Mouse (Mus musculus) heart, embryonic 10.5 days (tissue): ENCODE measurements around the gene Gm10024. TPM values are rescaled to one million over a fixed set of nuclear protein-coding genes. Genes with fewer than 3 reads are reported as not detected.
"Not testable (repeated sequence)": the region's sequence is repeated elsewhere in the genome, so short reads cannot be mapped to it uniquely, and the experiment has no call there.

Experiments used
- DNase-seq: peaks from one replicate; pipeline ENCODE4 v3.0.0-alpha.2; 2017; ENCODE audit warnings: low spot score
- H3K27ac ChIP-seq: fragments of 300-500 bp; sonication (generic); 2 replicates; pipeline ENCODE4 v1.5.1; 2016; ENCODE audit warnings: mild to moderate bottlenecking
- H3K27me3 ChIP-seq: fragments of 300-500 bp; sonication (generic); 2 replicates; pipeline ENCODE4 v1.6.1; 2016; ENCODE audit warnings: mild to moderate bottlenecking; ENCODE audit not compliant: poor library complexity, insufficient read depth, severe bottlenecking
- H3K36me3 ChIP-seq: fragments of 300-500 bp; sonication (generic); 2 replicates; pipeline ENCODE4 v1.6.1; 2016; ENCODE audit warnings: mild to moderate bottlenecking, moderate library complexity
- H3K4me1 ChIP-seq: fragments of 300-500 bp; sonication (generic); 2 replicates; pipeline ENCODE4 v1.6.1; 2016; ENCODE audit warnings: mild to moderate bottlenecking
- H3K4me3 ChIP-seq: fragments of 300-500 bp; sonication (generic); 2 replicates; pipeline ENCODE4 v1.5.1; 2016; ENCODE audit warnings: mild to moderate bottlenecking, moderate library complexity
- H3K9me3 ChIP-seq: fragments of 300-500 bp; sonication (generic); 2 replicates; pipeline ENCODE4 v1.6.1; 2016; ENCODE audit warnings: mild to moderate bottlenecking, moderate library complexity
- WGBS: fragments of 180-500 bp; shearing (Covaris S2); methylation state at CpG from one replicate; pipeline ENCODE4 v1.1.7; 2016; 5-methylcytosine and 5-hydroxymethylcytosine counted together
- polyA plus RNA-seq: library from polyadenylated mRNA; unstranded; fragments of >200 nt; fragmentation: Nextera tagmentation; extraction: Ambion mirVana; gene quantifications from 2 replicates; pipeline ENCODE4 v1.2.1, GENCODE M21; 2016

The Gm10024 gene
- polyA plus RNA-seq, 1 experiment from 2014 or later = not detected

- Histone ChIP-seq H3K36me3 (no peaks in the 10 kb centered on the region), H3K27me3 (peaks cover 13% of the 10 kb centered on the region; the same call in 1 of the 2 replicates), H3K27ac (no peak within 1 kb of the TSS), H3K4me1 (no peaks in the 10 kb centered on the region; the same call in 1 of the 2 replicates), H3K9me3 (no peaks in the 10 kb centered on the region), H3K4me3 (no peak within 1 kb of the TSS)
- no peak for DNase-seq
- 33% methylated on average over 4 of the region's 4 CpGs for WGBS
These were observed 14.1 kb upstream of the Gm10024 start, which contains the start of gene Gm9508 for GRCm38 (mm10) chr10:77697133-77697532. Gm9508 (minus strand) TSS chr10:77697233.

DNA sequence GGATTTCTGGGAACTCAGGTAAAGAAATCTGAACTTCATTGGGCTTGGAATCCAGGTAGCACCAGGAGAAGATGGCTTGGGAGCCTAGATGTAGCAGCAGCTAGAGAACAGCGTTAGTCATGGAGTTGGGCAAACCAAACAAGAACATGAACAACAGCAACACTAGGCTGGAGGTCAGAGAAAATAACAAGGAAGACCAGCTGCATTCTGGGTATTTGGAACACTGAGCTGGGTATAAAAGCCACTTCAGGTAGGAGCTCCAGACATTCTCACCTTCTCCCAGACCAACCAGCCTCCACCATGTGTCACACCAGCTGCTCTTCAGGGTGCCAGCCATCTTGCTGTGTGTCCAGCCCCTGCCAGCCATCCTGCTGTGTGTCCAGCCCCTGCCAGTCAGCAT is 4.9 kb upstream of the Gm10024 start, which contains the start of gene Gm10272:
TSS of gene Gm10272 (plus strand) at position 301 of the 400 bp plus-strand sequence.
- 86% methylated on average over 1 of the region's 1 CpGs for WGBS
- Histone ChIP-seq H3K4me1 (no peaks in the 10 kb centered on the region), H3K36me3 (no peaks in the 10 kb centered on the region), H3K27ac (no peak within 1 kb of the TSS), H3K4me3 (no peak within 1 kb of the TSS), H3K27me3 (no peaks in the 10 kb centered on the region), H3K9me3 (peaks cover 5% of the 10 kb centered on the region)
- no peak for DNase-seq

GRCm38 (mm10) chr10:77709831-77710230 is 1.4 kb upstream of the Gm10024 start:
- no peaks in the 10 kb centered on the region for H3K36me3 ChIP-seq
- WGBS = 79% methylated on average over 3 of the region's 3 CpGs
- no peak overlapping the region for H3K4me3 ChIP-seq
- no peaks in the 10 kb centered on the region for H3K4me1 ChIP-seq
- H3K27ac ChIP-seq = no peak overlapping the region
- peaks cover 5% of the 10 kb centered on the region; the same call in 1 of the 2 replicates for H3K9me3 ChIP-seq
- no peak for DNase-seq
- no peaks in the 10 kb centered on the region for H3K27me3 ChIP-seq

GRCm38 (mm10) chr10:77713734-77714133 is 2.5 kb downstream of the Gm10024 start:
- no peak for DNase-seq
- no peaks in the 10 kb centered on the region for H3K36me3 ChIP-seq
- no peaks in the 10 kb centered on the region for H3K9me3 ChIP-seq
- WGBS = 64% methylated on average over 4 of the region's 4 CpGs
- H3K27ac ChIP-seq = no peak overlapping the region
- no peaks in the 10 kb centered on the region for H3K4me1 ChIP-seq
- H3K27me3 ChIP-seq = no peaks in the 10 kb centered on the region
- no peak overlapping the region for H3K4me3 ChIP-seq

DNA sequence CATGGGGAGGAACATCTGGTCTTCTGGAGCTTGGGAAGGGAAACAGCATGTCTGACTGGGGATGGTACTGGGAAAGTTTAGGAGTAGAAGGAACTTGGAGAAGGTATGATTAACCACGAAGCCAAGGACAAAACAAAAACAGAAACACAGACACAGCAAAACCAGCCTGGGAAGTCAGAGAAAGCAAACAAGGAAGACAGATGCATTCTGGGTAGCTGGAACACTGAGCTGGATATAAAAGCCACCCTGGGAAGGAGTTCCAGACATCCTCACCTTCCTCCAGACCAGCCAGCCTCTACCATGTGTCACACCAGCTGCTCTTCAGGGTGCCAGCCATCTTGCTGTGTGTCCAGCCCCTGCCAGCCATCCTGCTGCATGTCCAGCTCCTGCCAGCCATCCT is 4.2 kb downstream of the Gm10024 start, which contains the start of gene Gm10142:
TSS of gene Gm10142 (plus strand) at position 301 of the 400 bp plus-strand sequence.
- Histone ChIP-seq H3K4me1 (no peaks in the 10 kb centered on the region), H3K27me3 (no peaks in the 10 kb centered on the region), H3K36me3 (no peaks in the 10 kb centered on the region), H3K4me3 (no peak within 1 kb of the TSS), H3K27ac (no peak within 1 kb of the TSS), H3K9me3 (0 out of 2 replicates have a peak, but pooled peaks cover 1% of the 10 kb centered on the region)
- WGBS = 68% methylated on average over 1 of the region's 1 CpGs
- no peak for DNase-seq

DNA sequence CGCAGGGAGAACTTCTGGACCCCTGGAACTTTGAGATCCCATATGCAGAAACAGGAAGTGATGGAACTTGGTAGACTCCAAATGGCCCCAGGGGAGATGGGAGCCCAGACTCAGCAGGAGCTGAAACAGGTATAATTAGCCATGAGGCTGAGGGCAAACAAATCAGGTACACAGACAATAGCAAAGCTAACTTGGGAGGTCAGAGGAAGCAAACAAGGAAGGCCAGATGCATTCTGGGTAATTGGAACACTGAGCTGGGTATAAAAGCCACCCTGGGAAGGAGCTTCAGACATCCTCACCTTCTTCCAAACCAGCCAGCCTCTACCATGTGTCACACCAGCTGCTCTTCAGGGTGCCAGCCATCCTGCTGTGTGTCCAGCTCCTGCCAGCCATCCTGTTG is 9.0 kb downstream of the Gm10024 start, which contains the start of gene Krtap12-1:
TSS of gene Krtap12-1 (plus strand) at position 301 of the 400 bp plus-strand sequence.
- H3K4me1 ChIP-seq, H3K27ac ChIP-seq, DNase-seq, H3K36me3 ChIP-seq, H3K9me3 ChIP-seq, H3K4me3 ChIP-seq, H3K27me3 ChIP-seq: not testable (repeated sequence)
- WGBS = 73% methylated on average over 1 of the region's 1 CpGs

DNA sequence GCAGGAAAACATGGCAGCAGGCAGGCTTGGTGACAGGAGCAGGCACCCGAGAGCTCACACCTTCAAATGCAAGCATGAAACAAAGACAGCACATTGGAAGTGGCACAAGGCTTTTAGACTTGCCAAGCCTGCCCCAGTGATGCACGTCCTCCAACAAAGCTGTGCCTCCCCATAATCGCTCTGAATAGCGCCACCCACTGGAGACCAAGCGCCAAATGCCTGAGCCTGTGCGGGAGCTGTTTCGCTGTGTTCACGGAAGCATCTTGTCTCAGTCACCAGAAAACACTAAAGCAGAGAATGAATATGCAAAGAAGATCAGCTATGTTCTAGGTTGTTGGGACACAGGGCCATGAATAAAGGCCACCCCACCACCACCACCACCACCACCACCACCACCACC is 13.6 kb downstream of the Gm10024 start:
- WGBS = 74% methylated on average over 8 of the region's 8 CpGs
- no peak for DNase-seq
- H3K4me1 ChIP-seq = no peaks in the 10 kb centered on the region
- no peaks in the 10 kb centered on the region; the same call in 1 of the 2 replicates for H3K27me3 ChIP-seq
- H3K36me3 ChIP-seq = no peaks in the 10 kb centered on the region
- 0 out of 2 replicates have a peak, but pooled peaks cover 4% of the 10 kb centered on the region for H3K9me3 ChIP-seq
- no peak overlapping the region for H3K4me3 ChIP-seq
- no peak overlapping the region for H3K27ac ChIP-seq

DNA sequence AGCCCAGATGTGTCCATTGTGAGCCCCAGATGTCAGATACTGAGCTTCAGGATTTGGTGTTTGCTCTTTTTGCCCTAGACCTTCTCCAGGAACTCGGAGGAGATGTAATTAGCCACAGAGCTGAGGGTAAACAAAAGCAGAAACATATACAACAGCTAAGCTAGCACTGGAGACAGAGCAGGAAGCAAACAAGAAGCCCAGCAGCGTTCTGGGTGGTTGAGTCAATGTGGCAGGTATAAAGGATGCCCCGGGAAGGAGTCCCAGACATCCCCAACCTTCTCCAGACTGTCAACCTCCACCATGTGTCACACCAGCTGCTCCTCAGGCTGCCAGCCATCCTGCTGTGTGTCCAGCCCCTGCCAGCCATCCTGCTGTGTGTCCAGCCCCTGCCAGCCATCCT is 14.9 kb downstream of the Gm10024 start, which contains the start of gene Gm10100:
TSS of gene Gm10100 (plus strand) at position 301 of the 400 bp plus-strand sequence.
- Histone ChIP-seq H3K27me3 (no peaks in the 10 kb centered on the region; the same call in 1 of the 2 replicates), H3K9me3 (no peaks in the 10 kb centered on the region), H3K27ac (no peak within 1 kb of the TSS), H3K4me3 (no peak within 1 kb of the TSS), H3K4me1 (no peaks in the 10 kb centered on the region), H3K36me3 (no peaks in the 10 kb centered on the region)
- 28% methylated on average over 3 of the region's 3 CpGs for WGBS
- no peak for DNase-seq

- no peaks in the 10 kb centered on the region for H3K9me3 ChIP-seq
- H3K27ac ChIP-seq = no peak overlapping the region
- H3K36me3 ChIP-seq = no peaks in the 10 kb centered on the region
- 58% methylated on average over 4 of the region's 4 CpGs for WGBS
- no peak for DNase-seq
- no peaks in the 10 kb centered on the region for H3K4me1 ChIP-seq
- no peak overlapping the region for H3K4me3 ChIP-seq
- H3K27me3 ChIP-seq = no peaks in the 10 kb centered on the region; the same call in 1 of the 2 replicates
These were observed 17.0 kb downstream of the Gm10024 start for GRCm38 (mm10) chr10:77728280-77728679.

DNA sequence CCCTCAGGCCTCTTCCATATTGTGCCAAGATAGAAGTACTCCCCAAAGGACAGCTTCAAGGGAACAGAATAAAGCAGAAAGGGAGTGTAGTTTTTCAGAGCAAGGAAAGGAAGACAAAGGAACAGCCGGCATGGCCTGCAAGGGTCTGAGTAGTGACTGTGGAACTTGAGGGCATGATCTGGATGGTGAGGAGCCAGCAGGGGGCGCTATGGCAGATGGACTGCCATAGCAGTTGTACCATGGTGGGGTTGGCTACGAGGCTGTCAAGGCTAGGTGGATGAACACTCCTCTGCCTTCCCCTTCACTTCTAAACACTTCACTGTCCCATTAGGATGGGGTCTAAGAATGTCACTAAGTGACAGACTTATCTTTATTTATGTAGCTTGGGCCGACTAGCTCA is 18.0 kb downstream of the Gm10024 start:
- no peaks in the 10 kb centered on the region; the same call in 1 of the 2 replicates for H3K27me3 ChIP-seq
- no peaks in the 10 kb centered on the region for H3K36me3 ChIP-seq
- no peaks in the 10 kb centered on the region for H3K9me3 ChIP-seq
- WGBS = 56% methylated on average over 4 of the region's 4 CpGs
- H3K27ac ChIP-seq = no peak overlapping the region
- DNase-seq = no peak
- no peaks in the 10 kb centered on the region for H3K4me1 ChIP-seq
- no peak overlapping the region for H3K4me3 ChIP-seq

- Histone ChIP-seq H3K27ac (no peak overlapping the region), H3K4me3 (no peak overlapping the region), H3K4me1 (0 out of 2 replicates have a peak, but pooled peaks cover 5% of the 10 kb centered on the region), H3K27me3 (no peaks in the 10 kb centered on the region), H3K36me3 (no peaks in the 10 kb centered on the region), H3K9me3 (peaks cover 7% of the 10 kb centered on the region; the same call in 1 of the 2 replicates)
- no peak for DNase-seq
- WGBS = 81% methylated on average over 1 of the region's 1 CpGs
These were observed 24.7 kb downstream of the Gm10024 start for GRCm38 (mm10) chr10:77735928-77736327.

- 88% methylated on average over 4 of the region's 4 CpGs for WGBS
- H3K4me1 ChIP-seq = 0 out of 2 replicates have a peak, but pooled peaks cover 5% of the 10 kb centered on the region
- H3K27ac ChIP-seq = no peak overlapping the region
- H3K36me3 ChIP-seq = no peaks in the 10 kb centered on the region
- H3K9me3 ChIP-seq = peaks cover 7% of the 10 kb centered on the region; the same call in 1 of the 2 replicates
- peaks cover 8% of the 10 kb centered on the region; the same call in 1 of the 2 replicates for H3K27me3 ChIP-seq
- DNase-seq = no peak
- H3K4me3 ChIP-seq = no peak overlapping the region
These were observed 27.7 kb downstream of the Gm10024 start for GRCm38 (mm10) chr10:77738929-77739328.

DNA sequence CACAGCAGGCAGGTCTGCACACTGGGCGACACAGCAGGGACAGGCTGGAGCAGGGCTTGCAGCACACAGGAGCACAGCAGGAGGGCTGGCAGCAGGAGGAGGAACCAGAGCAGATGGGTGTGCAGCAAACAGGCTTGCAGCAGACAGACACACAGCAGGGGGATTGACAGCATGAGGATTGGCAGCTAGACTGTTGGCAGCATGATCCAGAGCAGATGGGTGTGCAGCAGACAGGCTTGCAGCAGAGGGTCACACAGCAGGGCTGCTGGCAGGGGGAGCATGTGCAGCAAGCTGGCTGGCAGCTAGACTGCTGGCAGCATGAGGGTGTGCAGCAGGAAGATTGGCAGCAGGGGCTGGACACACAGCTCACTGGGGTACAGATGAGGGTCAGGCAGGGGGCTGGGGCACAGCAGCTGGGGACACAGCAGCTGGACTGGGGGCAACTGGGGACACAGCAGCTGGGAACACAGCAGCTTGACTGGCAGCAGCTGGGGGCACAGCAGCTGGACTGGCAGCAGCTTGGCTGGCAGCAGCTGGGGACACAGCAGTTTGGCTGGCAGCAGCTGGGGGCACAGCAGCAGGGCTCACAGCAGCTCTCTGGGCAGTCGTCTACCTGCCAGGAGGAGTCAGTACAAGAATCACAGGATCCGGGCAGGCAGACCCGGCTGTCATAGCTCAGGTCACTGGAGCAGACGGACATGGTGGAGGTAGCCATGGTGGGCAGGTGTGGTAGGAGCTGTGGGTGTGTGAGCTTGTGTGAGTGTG is 30.8 kb downstream of the Gm10024 start, which contains the start of gene Gm18596:
TSS of gene Gm18596 (minus strand) at position 715 of the 765 bp plus-strand sequence.
- not testable (repeated sequence) for DNase-seq, H3K27ac ChIP-seq, H3K27me3 ChIP-seq, H3K36me3 ChIP-seq, H3K9me3 ChIP-seq, H3K4me1 ChIP-seq, H3K4me3 ChIP-seq
- WGBS = 60% methylated on average over 4 of the region's 5 CpGs
